Mouse (Mus musculus): Measurements from ENCODE around the gene Gm17490. TPM values are rescaled to one million over a fixed set of nuclear protein-coding genes. Genes with fewer than 3 reads are reported as not detected.

Gene Gm17490
- polyA plus RNA-seq, 1 experiment from 2014 or later, result not detected

- H3K4me1 ChIP-seq (ENCODE audit: control insufficient read depth, insufficient read depth, low read length), result no peaks in the 10 kb centered on the region
- peaks cover 21% of the 10 kb centered on the region; the same call in 1 of the 2 replicates for H3K36me3 ChIP-seq (ENCODE audit: control insufficient read depth, insufficient read depth, low read length)
- ATAC-seq (ENCODE audit: insufficient number of reproducible peaks, low FRiP score, low TSS enrichment, low read depth), result no peak
- H3K4me3 ChIP-seq (ENCODE audit: low read depth, low read length), result no peak overlapping the region
- no peaks in the 10 kb centered on the region for H3K9me3 ChIP-seq (ENCODE audit: control insufficient read depth, low read length)
- H3K27ac ChIP-seq (replicated peaks; ENCODE audit: low read depth, low read length), result no peak overlapping the region
- H3K4me2 ChIP-seq (ENCODE audit: low read depth, severe bottlenecking), result no peak overlapping the region
- 89% methylated on average over 2 of the region's 2 CpGs for WGBS
- no peaks in the 10 kb centered on the region for H3K27me3 ChIP-seq (ENCODE audit: control insufficient read depth, insufficient read depth, low read length)
- no peak for DNase-seq (ENCODE audit: low spot score)
- H3K9ac ChIP-seq (ENCODE audit: low read length), result no peak overlapping the region
Observed at GRCm38 (mm10) chr2:11596690-11597089, 29.4 kb downstream of the Gm17490 start.

GRCm38 (mm10) chr2:11587996-11588395 lies 38.1 kb downstream of the Gm17490 start:
- Histone ChIP-seq H3K4me3 (ENCODE audit: low read depth, low read length) (no peak overlapping the region), H3K36me3 (ENCODE audit: control insufficient read depth, insufficient read depth, low read length) (peaks cover 21% of the 10 kb centered on the region), H3K9me3 (ENCODE audit: control insufficient read depth, low read length) (no peaks in the 10 kb centered on the region), H3K4me1 (ENCODE audit: control insufficient read depth, insufficient read depth, low read length) (no peaks in the 10 kb centered on the region), H3K9ac (ENCODE audit: low read length) (no peak overlapping the region), H3K27me3 (ENCODE audit: control insufficient read depth, insufficient read depth, low read length) (no peaks in the 10 kb centered on the region), H3K4me2 (ENCODE audit: low read depth, severe bottlenecking) (no peak overlapping the region), H3K27ac (replicated peaks; ENCODE audit: low read depth, low read length) (no peak overlapping the region)
- WGBS, result 94% methylated on average over 4 of the region's 4 CpGs
- ATAC-seq (ENCODE audit: insufficient number of reproducible peaks, low FRiP score, low TSS enrichment, low read depth) (no peak), DNase-seq (ENCODE audit: low spot score) (no peak)

GRCm38 (mm10) chr2:11579399-11579798 lies 46.7 kb downstream of the Gm17490 start:
- peaks cover 2% of the 10 kb centered on the region; the same call in 1 of the 2 replicates for H3K36me3 ChIP-seq (ENCODE audit: control insufficient read depth, insufficient read depth, low read length)
- no peaks in the 10 kb centered on the region for H3K9me3 ChIP-seq (ENCODE audit: control insufficient read depth, low read length)
- H3K9ac ChIP-seq (ENCODE audit: low read length), result no peak overlapping the region
- no peaks in the 10 kb centered on the region for H3K4me1 ChIP-seq (ENCODE audit: control insufficient read depth, insufficient read depth, low read length)
- no peak overlapping the region for H3K4me3 ChIP-seq (ENCODE audit: low read depth, low read length)
- DNase-seq (ENCODE audit: low spot score) (no peak), ATAC-seq (ENCODE audit: insufficient number of reproducible peaks, low FRiP score, low TSS enrichment, low read depth) (no peak)
- H3K27ac ChIP-seq (replicated peaks; ENCODE audit: low read depth, low read length), result no peak overlapping the region
- 96% methylated on average over 4 of the region's 4 CpGs for WGBS
- H3K4me2 ChIP-seq (ENCODE audit: low read depth, severe bottlenecking), result no peak overlapping the region
- no peaks in the 10 kb centered on the region for H3K27me3 ChIP-seq (ENCODE audit: control insufficient read depth, insufficient read depth, low read length)

- WGBS, result 89% methylated on average over 6 of the region's 6 CpGs
- Histone ChIP-seq H3K4me3 (ENCODE audit: low read depth, low read length) (no peak overlapping the region), H3K9me3 (ENCODE audit: control insufficient read depth, low read length) (no peaks in the 10 kb centered on the region), H3K36me3 (ENCODE audit: control insufficient read depth, insufficient read depth, low read length) (peaks cover 2% of the 10 kb centered on the region; the same call in 1 of the 2 replicates), H3K27ac (replicated peaks; ENCODE audit: low read depth, low read length) (no peak overlapping the region), H3K27me3 (ENCODE audit: control insufficient read depth, insufficient read depth, low read length) (no peaks in the 10 kb centered on the region), H3K9ac (ENCODE audit: low read length) (no peak overlapping the region), H3K4me2 (ENCODE audit: low read depth, severe bottlenecking) (no peak overlapping the region), H3K4me1 (ENCODE audit: control insufficient read depth, insufficient read depth, low read length) (no peaks in the 10 kb centered on the region)
- DNase-seq (ENCODE audit: low spot score), result no peak
- no peak for ATAC-seq (ENCODE audit: insufficient number of reproducible peaks, low FRiP score, low TSS enrichment, low read depth)
Observed at GRCm38 (mm10) chr2:11578187-11578586, 47.9 kb downstream of the Gm17490 start.

Other genes with a start within 250 kb of the Gm17490 start
- 11.7 and 13.8 TPM in 2 replicates for gene Pfkfb3, start 72.2 kb downstream of the Gm17490 start, polyA plus RNA-seq (2014; fragmentation: Nextera tagmentation; extraction: Ambion mirVana)
- gene Rbm17, start 22.1 kb downstream of the Gm17490 start, polyA plus RNA-seq (2014; fragmentation: Nextera tagmentation; extraction: Ambion mirVana), result 205 and 214 TPM in 2 replicates
- 0.06 TPM in 1 of 2 replicates, not detected in the other for gene Il2ra, start 16.5 kb upstream of the Gm17490 start, polyA plus RNA-seq (2014; fragmentation: Nextera tagmentation; extraction: Ambion mirVana)
- 0.17 and 0.84 TPM in 2 replicates for gene Il15ra, start 79.0 kb upstream of the Gm17490 start, polyA plus RNA-seq (2014; fragmentation: Nextera tagmentation; extraction: Ambion mirVana)
- 136 and 139 TPM in 2 replicates for gene Fbh1, start 151.3 kb upstream of the Gm17490 start, polyA plus RNA-seq (2014; fragmentation: Nextera tagmentation; extraction: Ambion mirVana)
- gene Ankrd16, start 151.6 kb upstream of the Gm17490 start, polyA plus RNA-seq (2014; fragmentation: Nextera tagmentation; extraction: Ambion mirVana), result 29.5 and 29.8 TPM in 2 replicates

All from limb, embryonic 11.5 days (tissue).